Comparison of ENCODE assay signal across 25 mouse cellular contexts in the genomic region with DNA sequence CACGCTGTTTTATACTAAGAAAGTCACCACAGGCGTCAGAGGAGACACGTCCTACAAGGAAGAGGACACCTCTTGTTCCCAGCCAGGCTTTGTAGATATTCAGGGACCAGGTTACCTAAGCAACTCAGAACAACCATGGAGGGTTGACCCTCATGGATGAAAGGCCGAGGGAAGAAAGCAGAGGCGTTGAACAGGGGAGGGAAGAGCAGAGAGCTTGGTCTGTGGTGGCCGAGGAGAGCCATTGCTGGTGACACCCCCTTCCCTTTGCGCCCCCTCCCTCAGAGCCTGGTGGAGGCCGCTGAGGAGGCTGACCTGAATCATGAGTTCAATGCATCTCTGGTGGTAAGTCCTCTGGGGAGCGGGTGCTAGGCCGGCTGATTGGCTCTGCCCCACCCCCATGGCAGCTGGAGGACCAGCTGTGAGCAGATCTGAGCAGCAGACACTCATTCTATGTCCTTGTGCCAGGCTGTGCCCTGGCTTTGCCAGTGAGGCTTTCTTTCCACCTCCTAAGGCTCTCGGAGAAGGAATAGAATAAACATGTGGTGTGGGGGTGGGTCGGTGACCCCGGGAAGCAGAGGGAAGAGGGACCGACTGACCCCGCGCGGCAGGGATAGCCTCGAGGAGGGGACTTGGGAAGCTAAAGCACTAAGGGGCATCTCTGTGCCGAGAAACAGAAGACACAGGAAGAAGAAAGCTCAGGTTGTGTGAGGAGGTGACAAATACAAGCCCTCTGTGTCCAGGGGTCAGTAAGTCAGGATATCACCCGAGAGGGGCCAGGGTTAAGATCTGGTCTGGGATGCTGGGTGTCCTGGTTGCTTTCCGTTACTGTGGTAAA. TPM values are rescaled to one million over a fixed set of nuclear protein-coding genes. Genes with fewer than 3 reads are reported as not detected.
DNase-seq lines count a peak whose midpoint lies in the region; ATAC-seq and TF ChIP-seq lines count a peak whose summit lies in the region.
"Had no signal": no experiment of that assay in that cellular context is flagged by ENCODE, and none has a peak within 500 bp of the region (broad histone marks: within the 10 kb centered on the region; RNA-seq: fewer than 3 reads in every experiment).

No protein-coding gene starts in this region.

- H3K27ac ChIP-seq in heart, embryonic 11.5 days (ENCODE audit: low read depth, low read length) = no peak overlapping the region
- no peak overlapping the region for H3K27ac ChIP-seq in liver, postnatal 0 days (ENCODE audit: low read depth)
- H3K27ac ChIP-seq: left cerebral cortex, adult 2 months; limb, embryonic 12.5 days; liver, embryonic 15.5 days; neural tube, embryonic 15.5 days; stomach, embryonic 15.5 days had no signal

- H3K36me3 ChIP-seq in heart, embryonic 11.5 days (ENCODE audit: control insufficient read depth, insufficient read depth, low read length) = no peaks in the 10 kb centered on the region
- H3K36me3 ChIP-seq in liver, postnatal 0 days (replicated peaks; ENCODE audit: insufficient read depth, low read length) = no peaks in the 10 kb centered on the region
- H3K36me3 ChIP-seq: limb, embryonic 12.5 days; liver, embryonic 15.5 days; neural tube, embryonic 15.5 days; stomach, embryonic 15.5 days had no signal

- no peak overlapping the region for H3K4me2 ChIP-seq in heart, embryonic 11.5 days
- no peak overlapping the region for H3K4me2 ChIP-seq in liver, postnatal 0 days (ENCODE audit: low read depth, low read length)
- H3K4me2 ChIP-seq: limb, embryonic 12.5 days; liver, embryonic 15.5 days; neural tube, embryonic 15.5 days; stomach, embryonic 15.5 days had no signal

- TF ChIP-seq CTCF in liver, postnatal 0 days (IDR thresholded peaks at IDR 0.05; ENCODE audit: low read depth) = no peak

- TF ChIP-seq EP300 in liver, postnatal 0 days (IDR thresholded peaks at IDR 0.05; ENCODE audit: low read depth) = no peak

- peaks cover 6% of the 10 kb centered on the region; the same call in 1 of the 2 replicates for H3K27me3 ChIP-seq in heart, embryonic 11.5 days (ENCODE audit: control insufficient read depth, insufficient read depth, low read length)
- H3K27me3 ChIP-seq in liver, postnatal 0 days (ENCODE audit: insufficient read depth, low read length) = no peaks in the 10 kb centered on the region
- H3K27me3 ChIP-seq: limb, embryonic 12.5 days; liver, embryonic 15.5 days; neural tube, embryonic 15.5 days; stomach, embryonic 15.5 days had no signal

- WGBS in heart, embryonic 11.5 days (ENCODE audit: insufficient replicate concordance) = 49% methylated on average over 21 of the region's 21 CpGs
- 54% methylated on average over 21 of the region's 21 CpGs for WGBS in liver, postnatal 0 days (ENCODE audit: insufficient replicate concordance)

- H3K4me3 ChIP-seq in heart, embryonic 11.5 days (ENCODE audit: low read depth, low read length) = no peak overlapping the region
- no peak overlapping the region for H3K4me3 ChIP-seq in liver, postnatal 0 days (ENCODE audit: low read depth, low read length)
- H3K4me3 ChIP-seq: erythroblast, embryonic 14.5 days; left cerebral cortex, adult 2 months; limb, embryonic 12.5 days; liver, embryonic 15.5 days; neural tube, embryonic 15.5 days; stomach, embryonic 15.5 days had no signal

- peaks cover 3% of the 10 kb centered on the region; the same call in 1 of the 2 replicates for H3K9me3 ChIP-seq in heart, embryonic 11.5 days (replicated peaks; ENCODE audit: control insufficient read depth, low read length)
- H3K9me3 ChIP-seq in liver, postnatal 0 days (ENCODE audit: low read length) = 0 out of 2 replicates have a peak, but pooled peaks cover 3% of the 10 kb centered on the region
- H3K9me3 ChIP-seq: liver, embryonic 15.5 days; neural tube, embryonic 15.5 days; stomach, embryonic 15.5 days had no signal

- H3K4me1 ChIP-seq in heart, embryonic 11.5 days (ENCODE audit: control insufficient read depth, insufficient read depth, low read length) = no peaks in the 10 kb centered on the region
- H3K4me1 ChIP-seq in liver, postnatal 0 days (ENCODE audit: insufficient read depth) = no peaks in the 10 kb centered on the region
- H3K4me1 ChIP-seq: liver, embryonic 15.5 days; stomach, embryonic 15.5 days had no signal

- DNase-seq in cerebellum, postnatal 10 days = peak; percentile 61 to 69
- peak; percentile 60 for DNase-seq in heart, adult 11 months
- peak; percentile 10 for DNase-seq in liver, postnatal 0 days
- no peak for DNase-seq in liver
- peak; percentile 70 for DNase-seq in retina, postnatal 1 day
- DNase-seq: adrenal gland, adult 8-10 months; cerebellum, adult 11-12 months; embryo, embryonic 11 days; heart, postnatal 4 days; kidney, adult 9 months; kidney, postnatal 4 days; lung, postnatal 10 days; right cerebral cortex, adult 18-20 months; spleen, adult 18-20 months had no signal

- no peak overlapping the region for H3K9ac ChIP-seq in heart, embryonic 11.5 days (ENCODE audit: low read depth, low read length)
- no peak overlapping the region for H3K9ac ChIP-seq in liver, postnatal 0 days (replicated peaks)
- H3K9ac ChIP-seq: limb, embryonic 12.5 days; liver, embryonic 15.5 days; neural tube, embryonic 15.5 days; stomach, embryonic 15.5 days had no signal

- ATAC-seq in cerebellum, adult (ENCODE audit: insufficient number of reproducible peaks, low FRiP score, low TSS enrichment) = no peak
- ATAC-seq in heart, embryonic 11.5 days (replicated peaks; ENCODE audit: insufficient number of reproducible peaks, low FRiP score, low TSS enrichment) = no peak
- no peak for ATAC-seq in liver, postnatal 0 days
- ATAC-seq in megakaryocyte progenitor cell, adult 5-6 weeks (replicated peaks; ENCODE audit: poor library complexity) = no peak
- ATAC-seq: inflammation-experienced regulatory T-cells, adult 6 months had no signal

RNA-seq across cellular contexts. Expression of gene Cacna2d4, which starts 4.8 kb away (rescaled TPM):
- polyA plus RNA-seq in heart, embryonic 11.5 days (2014; fragmentation: Nextera tagmentation; extraction: Ambion mirVana) = not detected in 2 replicates
- polyA plus RNA-seq in liver, postnatal 0 days (2015; fragmentation: Nextera tagmentation; extraction: Ambion mirVana) = 0.02 and 0.08 TPM in 2 replicates
- total RNA-seq in megakaryocyte progenitor cell, adult 5-6 weeks (2015) = 0.02 and 0.05 TPM in 2 replicates
- total RNA-seq in megakaryocyte progenitor cell, adult 5-6 weeks (2017) = 0.08 TPM in 1 of 2 replicates, not detected in the other
- total RNA-seq: heart, postnatal 4 days had no signal
- polyA plus RNA-seq: erythroblast, embryonic 14.5 days; heart, embryonic 14.5 days; limb, embryonic 12.5 days; liver, embryonic 15.5 days had no signal

RNA-seq across cellular contexts. Expression of gene Cacna1c, which starts 44.9 kb away (rescaled TPM):
- polyA plus RNA-seq in heart, embryonic 11.5 days (2014; fragmentation: Nextera tagmentation; extraction: Ambion mirVana) = 38.8 and 44.0 TPM in 2 replicates
- polyA plus RNA-seq in liver, postnatal 0 days (2015; fragmentation: Nextera tagmentation; extraction: Ambion mirVana) = 0.14 and 0.23 TPM in 2 replicates
- not detected in 2 replicates for total RNA-seq in megakaryocyte progenitor cell, adult 5-6 weeks (2015)
- 0.07 TPM in 1 of 2 replicates, not detected in the other for total RNA-seq in megakaryocyte progenitor cell, adult 5-6 weeks (2017)

Comparison
In these comparisons a context has a peak if more than half of its experiments do, and no peak if none do; other contexts are left out.
1. RNA of gene Cacna1c, which starts 44.9 kb away (polyA plus RNA-seq): 38.8 to 44.0 TPM in heart, embryonic 11.5 days; 0.14 to 0.23 TPM in liver, postnatal 0 days; every median in the first group is over 10 times any median in the second.